Mouse (Mus musculus): ENCODE measurements around the gene Atp11a. TPM values are rescaled to one million over a fixed set of nuclear protein-coding genes. Genes with fewer than 3 reads are reported as not detected.
A peak's percentile ranks its signal among the peaks of the same experiment; 100 is the strongest.

Gene Atp11a
- polyA plus RNA-seq, 1 experiment from 2014 or later: 139 TPM

DNA sequence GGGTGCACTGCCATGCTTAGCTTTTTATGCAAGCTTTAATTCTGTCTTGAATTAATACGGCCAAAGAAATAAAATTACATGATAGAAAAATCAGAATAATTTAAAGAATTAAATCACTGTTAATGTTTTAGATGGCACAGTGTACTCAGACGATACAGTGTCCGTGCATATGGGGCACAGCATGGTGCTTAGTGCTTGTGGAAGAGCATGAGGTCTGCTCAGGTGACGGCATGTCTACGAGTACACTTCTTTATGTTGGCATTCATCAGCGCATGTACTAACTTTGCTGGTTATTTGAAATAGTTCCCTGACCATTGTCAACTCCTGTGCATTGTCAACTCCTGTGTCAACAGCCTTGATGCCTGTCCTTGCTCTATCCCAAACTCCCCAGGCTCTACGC is 12.5 kb downstream of the Atp11a start:
- no peak for ATAC-seq
- DNase-seq (ENCODE audit: low read depth, low spot score): no peak
- POLR2A ChIA-PET: no interaction called here
- in situ Hi-C loops (cut with MboI; ENCODE audit: low pct_unique_long_range_greater_than_20kb): no loop called here
- H3K27me3 ChIP-seq: no peaks in the 10 kb centered on the region
- CTCF ChIA-PET: no interaction called here
- TF ChIP-seq CTCF (IDR thresholded peaks at IDR 0.05): no peak

DNA sequence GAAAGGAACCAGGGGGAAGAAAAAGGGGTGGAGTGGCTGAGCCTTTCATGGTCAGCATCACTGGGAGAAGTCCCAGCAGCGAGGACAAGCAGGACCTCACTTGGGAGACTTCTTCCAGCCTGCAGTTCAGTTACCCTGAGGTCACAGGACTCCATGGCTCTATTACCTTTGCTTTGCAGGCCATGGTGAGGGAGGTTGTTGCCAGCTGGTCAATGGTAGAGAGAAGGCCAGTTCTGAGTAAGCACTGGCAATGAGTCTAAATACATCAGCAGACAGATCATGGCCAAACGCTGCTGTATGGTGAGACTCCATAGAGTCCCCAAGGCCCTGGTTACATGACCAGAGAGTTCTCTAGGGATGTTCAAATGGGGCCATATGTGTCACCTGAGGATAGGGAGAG is 15.5 kb downstream of the Atp11a start:
- H3K27me3 ChIP-seq: no peaks in the 10 kb centered on the region
- ATAC-seq (no peak), DNase-seq (ENCODE audit: low read depth, low spot score) (no peak)
- in situ Hi-C loops (cut with MboI; ENCODE audit: low pct_unique_long_range_greater_than_20kb): no loop called here
- CTCF ChIA-PET: no interaction called here
- POLR2A ChIA-PET: no interaction called here
- no peak for TF ChIP-seq CTCF (IDR thresholded peaks at IDR 0.05)

DNA sequence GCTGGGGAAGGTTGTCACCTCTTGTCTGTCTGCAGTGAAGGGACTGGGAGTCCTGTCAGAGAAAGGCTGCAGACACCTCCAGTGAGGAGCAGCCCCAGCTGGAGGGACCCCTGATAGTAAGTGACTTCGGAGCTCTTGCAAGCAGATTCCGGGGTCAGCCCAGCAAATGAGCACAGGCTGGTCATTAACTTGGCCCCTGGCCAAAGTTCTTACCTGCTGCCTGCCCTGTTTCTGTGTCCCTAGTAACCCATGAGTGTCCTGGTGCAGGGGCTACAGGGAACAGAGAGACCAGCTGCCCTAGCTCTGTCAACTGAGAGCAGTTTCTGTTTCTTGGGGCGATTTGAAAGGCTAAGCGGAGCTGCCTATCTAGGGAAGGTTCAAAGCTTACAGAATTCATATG is 17.1 kb downstream of the Atp11a start:
- DNase-seq (ENCODE audit: low read depth, low spot score) (no peak), ATAC-seq (no peak)
- no peak for TF ChIP-seq CTCF (IDR thresholded peaks at IDR 0.05)
- ChIA-PET POLR2A (interaction anchor here (1.2 kb wide), 1 partner anchor 16 kb away, joined by 5 read pairs; no protein-coding TSS in a partner anchor), CTCF (interaction anchor here (1.1 kb wide), 1 partner anchor 12 kb away, joined by 4 read pairs; no protein-coding TSS in a partner anchor)
- no peaks in the 10 kb centered on the region for H3K27me3 ChIP-seq
- in situ Hi-C loops (cut with MboI; ENCODE audit: low pct_unique_long_range_greater_than_20kb): no loop called here

- in situ Hi-C loops (cut with MboI; ENCODE audit: low pct_unique_long_range_greater_than_20kb): no loop called here
- no peak for DNase-seq (ENCODE audit: low read depth, low spot score)
- POLR2A ChIA-PET: interaction anchor here (1.2 kb wide), 1 partner anchor 15 kb away, joined by 5 read pairs; no protein-coding TSS in a partner anchor
- H3K27me3 ChIP-seq: no peaks in the 10 kb centered on the region
- CTCF ChIA-PET: interaction anchor here (0.7 to 1.1 kb wide), 2 partner anchors 11 to 26 kb away, joined by 3 read pairs; no protein-coding TSS in a partner anchor
- no peak for TF ChIP-seq CTCF (IDR thresholded peaks at IDR 0.05)
- no peak for ATAC-seq
These were observed 18.1 kb downstream of the Atp11a start for GRCm38 (mm10) chr8:12774872-12775298.

DNA sequence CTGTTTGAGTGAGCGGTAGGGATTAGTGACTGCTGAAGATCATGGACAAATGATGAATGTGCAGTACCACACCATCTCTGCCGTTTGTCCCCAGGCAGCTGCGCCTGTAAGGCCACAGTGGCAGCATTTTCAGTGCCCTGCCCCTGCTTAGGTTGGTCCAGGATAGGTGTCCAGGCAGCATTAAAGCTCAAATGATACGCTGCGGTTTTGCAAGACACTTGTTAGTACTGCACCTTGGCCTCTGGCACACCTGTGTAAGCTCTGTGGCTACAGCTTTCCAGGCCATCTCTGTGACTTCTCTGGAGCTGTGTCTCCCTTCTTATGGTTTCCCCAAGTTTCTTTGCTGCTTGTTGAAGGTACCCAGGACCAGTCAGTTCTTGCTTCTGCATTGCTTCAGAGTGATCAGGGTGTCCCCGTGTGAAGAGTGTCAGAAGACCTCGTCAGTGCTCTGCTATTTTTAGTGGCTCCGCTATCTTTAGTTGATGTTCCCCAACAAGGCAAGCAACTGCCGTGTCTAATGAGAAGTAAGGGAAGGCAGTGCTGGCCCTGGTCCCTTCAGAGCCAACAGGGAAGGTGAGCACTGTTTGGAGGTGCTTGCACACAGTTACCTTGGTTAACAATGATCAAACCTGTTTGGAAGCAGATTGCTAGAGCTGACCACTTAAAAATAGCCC is 18.6 kb downstream of the Atp11a start:
- DNase-seq (ENCODE audit: low read depth, low spot score): no peak
- ATAC-seq: no peak
- no peak for TF ChIP-seq CTCF (IDR thresholded peaks at IDR 0.05)
- in situ Hi-C loops (cut with MboI; ENCODE audit: low pct_unique_long_range_greater_than_20kb): no loop called here
- ChIA-PET CTCF (interaction anchor here (0.7 to 2.1 kb wide), 3 partner anchors 11 to 25 kb away, joined by 3 to 6 read pairs (median 3); no protein-coding TSS in a partner anchor), POLR2A (no interaction called here)
- H3K27me3 ChIP-seq: no peaks in the 10 kb centered on the region

DNA sequence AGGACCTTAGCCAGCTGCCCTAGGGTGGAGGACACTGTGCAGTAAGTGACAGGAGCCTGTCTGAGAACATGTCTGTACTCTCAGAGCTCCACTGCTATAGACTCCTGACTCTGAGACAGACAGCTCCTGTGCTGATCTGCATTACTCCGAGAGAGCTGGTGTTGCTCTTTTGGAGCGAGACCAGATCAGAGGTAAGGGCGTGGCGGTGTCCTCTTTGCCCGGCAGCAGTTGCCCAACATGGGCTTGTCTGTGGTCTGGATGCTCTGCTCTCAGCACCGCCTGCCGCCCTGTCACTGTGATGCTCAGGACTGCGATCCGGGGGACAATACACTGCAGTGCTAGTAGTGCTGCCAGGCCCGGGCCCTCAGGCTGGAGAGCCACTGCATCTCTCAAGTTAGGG is 19.4 kb downstream of the Atp11a start:
- in situ Hi-C loops (cut with MboI; ENCODE audit: low pct_unique_long_range_greater_than_20kb): no loop called here
- DNase-seq (ENCODE audit: low read depth, low spot score) (no peak), ATAC-seq (no peak)
- TF ChIP-seq CTCF (IDR thresholded peaks at IDR 0.05): no peak
- ChIA-PET CTCF (interaction anchor here (1.1 to 2.1 kb wide), 2 partner anchors 10 to 24 kb away, joined by 3 to 6 read pairs; no protein-coding TSS in a partner anchor), POLR2A (no interaction called here)
- H3K27me3 ChIP-seq: no peaks in the 10 kb centered on the region

- DNase-seq (ENCODE audit: low read depth, low spot score) (no peak), ATAC-seq (no peak)
- ChIA-PET POLR2A (interaction anchor here (0.6 kb wide), 1 partner anchor 1094 kb away, joined by 5 read pairs; no protein-coding TSS in a partner anchor), CTCF (interaction anchor here (0.8 to 2.1 kb wide), 2 partner anchors 9 to 10 kb away, joined by 3 to 6 read pairs; no protein-coding TSS in a partner anchor)
- in situ Hi-C loops (cut with MboI; ENCODE audit: low pct_unique_long_range_greater_than_20kb): no loop called here
- no peaks in the 10 kb centered on the region for H3K27me3 ChIP-seq
- TF ChIP-seq CTCF (IDR thresholded peaks at IDR 0.05): no peak
These were observed 20.4 kb downstream of the Atp11a start for GRCm38 (mm10) chr8:12777171-12777570.

- in situ Hi-C loops (cut with MboI; ENCODE audit: low pct_unique_long_range_greater_than_20kb): no loop called here
- no peak for TF ChIP-seq CTCF (IDR thresholded peaks at IDR 0.05)
- ChIA-PET POLR2A (no interaction called here), CTCF (interaction anchor here (0.8 to 2.7 kb wide), 2 partner anchors 10 to 14 kb away, joined by 3 to 9 read pairs; no protein-coding TSS in a partner anchor)
- ATAC-seq (peak; percentile 75), DNase-seq (ENCODE audit: low read depth, low spot score) (peak; percentile 48)
- no peaks in the 10 kb centered on the region for H3K27me3 ChIP-seq
These were observed 22.7 kb downstream of the Atp11a start for GRCm38 (mm10) chr8:12779541-12779940.

DNA sequence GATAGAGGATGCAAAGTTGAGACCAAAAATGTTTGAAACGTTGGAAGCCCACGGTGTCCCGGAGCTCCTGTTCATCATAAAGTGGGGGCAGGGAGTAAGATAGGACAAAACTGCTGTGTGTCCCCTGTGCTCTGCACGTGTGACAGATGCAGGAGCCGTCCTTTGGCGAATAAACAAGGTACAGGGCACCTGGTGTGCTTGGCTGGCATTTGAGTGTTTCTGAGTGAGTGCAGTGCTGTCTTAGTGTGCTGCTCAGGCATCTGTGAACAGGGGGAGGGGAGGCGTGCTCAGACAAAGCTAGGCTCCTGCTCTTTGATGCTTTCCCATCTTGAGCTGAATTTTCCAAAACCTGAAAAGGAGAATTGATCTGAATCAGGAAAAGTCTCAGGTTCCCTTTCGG is 28.7 kb downstream of the Atp11a start:
- POLR2A ChIA-PET: interaction anchor here (1.1 kb wide), 1 partner anchor 16 kb away, joined by 4 read pairs; no protein-coding TSS in a partner anchor
- TF ChIP-seq CTCF (IDR thresholded peaks at IDR 0.05): no peak
- ATAC-seq: no peak
- CTCF ChIA-PET: interaction anchor here (0.8 to 2.4 kb wide), 4 partner anchors 9 to 12 kb away, joined by 3 to 6 read pairs (median 4); no protein-coding TSS in a partner anchor
- in situ Hi-C loops (cut with MboI; ENCODE audit: low pct_unique_long_range_greater_than_20kb): no loop called here
- no peaks in the 10 kb centered on the region for H3K27me3 ChIP-seq
- no peak for DNase-seq (ENCODE audit: low read depth, low spot score)

- in situ Hi-C loops (cut with MboI; ENCODE audit: low pct_unique_long_range_greater_than_20kb): no loop called here
These were observed 29.6 kb downstream of the Atp11a start for GRCm38 (mm10) chr8:12786261-12786957.

More at GRCm38 (mm10) chr8:12786261-12786957, 29.6 kb downstream of the Atp11a start:
- ChIA-PET CTCF (interaction anchor here (0.8 to 2.4 kb wide), 5 partner anchors 9 to 31 kb away, joined by 3 to 6 read pairs (median 3); no protein-coding TSS in a partner anchor), POLR2A (interaction anchor here (1.1 kb wide), 1 partner anchor 15 kb away, joined by 4 read pairs; no protein-coding TSS in a partner anchor)
- DNase-seq (ENCODE audit: low read depth, low spot score) (no peak), ATAC-seq (no peak)
- no peak for TF ChIP-seq CTCF (IDR thresholded peaks at IDR 0.05)
- H3K27me3 ChIP-seq: no peaks in the 10 kb centered on the region
